Mouse (Mus musculus): Measurements from ENCODE around the gene Gm49403. TPM values are rescaled to one million over a fixed set of nuclear protein-coding genes. Genes with fewer than 3 reads are reported as not detected.
A peak's percentile ranks its signal among the peaks of the same experiment; 100 is the strongest.

Gm49403 gene
- polyA plus RNA-seq, 1 experiment from 2014 or later: not detected

GRCm38 (mm10) chr19:8920836-8921291 lies 37.1 kb downstream of the Gm49403 start:
- under 1% methylated on average over 6 of the region's 6 CpGs for WGBS
- Histone ChIP-seq H3K4me2 (ENCODE audit: low read length) (peak overlapping the region; percentile 87), H3K27ac (ENCODE audit: low read depth, low read length) (peak overlapping the region; percentile 89), H3K4me3 (ENCODE audit: low read length) (peak overlapping the region; percentile 93), H3K9me3 (ENCODE audit: control insufficient read depth, low read length) (no peaks in the 10 kb centered on the region), H3K9ac (ENCODE audit: low read depth, low read length) (peak overlapping the region; percentile 79), H3K4me1 (ENCODE audit: control insufficient read depth, insufficient read depth, low read depth, low read length) (peaks cover 9% of the 10 kb centered on the region), H3K27me3 (replicated peaks; ENCODE audit: control insufficient read depth, insufficient read depth, low read length) (no peaks in the 10 kb centered on the region), H3K36me3 (ENCODE audit: control insufficient read depth, insufficient read depth, low read length) (peaks cover 12% of the 10 kb centered on the region)
- no peak; the same call in 1 of the 2 replicates for ATAC-seq

- 81% methylated on average over 9 of the region's 9 CpGs for WGBS
- peaks cover 9% of the 10 kb centered on the region for H3K4me1 ChIP-seq (ENCODE audit: control insufficient read depth, insufficient read depth, low read depth, low read length)
- no peak for ATAC-seq
- H3K9ac ChIP-seq (ENCODE audit: low read depth, low read length): peak overlapping the region; percentile 38
- no peak overlapping the region for H3K4me3 ChIP-seq (ENCODE audit: low read length)
- H3K27me3 ChIP-seq (replicated peaks; ENCODE audit: control insufficient read depth, insufficient read depth, low read length): no peaks in the 10 kb centered on the region
- H3K9me3 ChIP-seq (ENCODE audit: control insufficient read depth, low read length): no peaks in the 10 kb centered on the region
- H3K27ac ChIP-seq (ENCODE audit: low read depth, low read length): no peak overlapping the region
- peaks cover 15% of the 10 kb centered on the region for H3K36me3 ChIP-seq (ENCODE audit: control insufficient read depth, insufficient read depth, low read length)
- H3K4me2 ChIP-seq (ENCODE audit: low read length): peak overlapping the region; percentile 87
Measured at GRCm38 (mm10) chr19:8921741-8922140, 38.0 kb downstream of the Gm49403 start.

- Histone ChIP-seq H3K9me3 (ENCODE audit: control insufficient read depth, low read length) (no peaks in the 10 kb centered on the region), H3K9ac (ENCODE audit: low read depth, low read length) (no peak overlapping the region), H3K4me1 (ENCODE audit: control insufficient read depth, insufficient read depth, low read depth, low read length) (peaks cover 9% of the 10 kb centered on the region), H3K27me3 (replicated peaks; ENCODE audit: control insufficient read depth, insufficient read depth, low read length) (0 out of 2 replicates have a peak, but pooled peaks cover 2% of the 10 kb centered on the region), H3K4me3 (ENCODE audit: low read length) (no peak overlapping the region), H3K36me3 (ENCODE audit: control insufficient read depth, insufficient read depth, low read length) (peaks cover 14% of the 10 kb centered on the region), H3K4me2 (ENCODE audit: low read length) (no peak overlapping the region), H3K27ac (ENCODE audit: low read depth, low read length) (no peak overlapping the region)
- 88% methylated on average over 2 of the region's 2 CpGs for WGBS
- ATAC-seq: no peak
Measured at GRCm38 (mm10) chr19:8926766-8927165, 43.0 kb downstream of the Gm49403 start.

- H3K27me3 ChIP-seq (replicated peaks; ENCODE audit: control insufficient read depth, insufficient read depth, low read length): 0 out of 2 replicates have a peak, but pooled peaks cover 2% of the 10 kb centered on the region
- peaks cover 14% of the 10 kb centered on the region for H3K36me3 ChIP-seq (ENCODE audit: control insufficient read depth, insufficient read depth, low read length)
- H3K9ac ChIP-seq (ENCODE audit: low read depth, low read length): no peak overlapping the region
- H3K4me3 ChIP-seq (ENCODE audit: low read length): no peak overlapping the region
- ATAC-seq: no peak
- H3K4me1 ChIP-seq (ENCODE audit: control insufficient read depth, insufficient read depth, low read depth, low read length): peaks cover 8% of the 10 kb centered on the region
- no peak overlapping the region for H3K27ac ChIP-seq (ENCODE audit: low read depth, low read length)
- WGBS: 91% methylated on average over 12 of the region's 12 CpGs
- no peaks in the 10 kb centered on the region for H3K9me3 ChIP-seq (ENCODE audit: control insufficient read depth, low read length)
- H3K4me2 ChIP-seq (ENCODE audit: low read length): no peak overlapping the region
Measured at GRCm38 (mm10) chr19:8927891-8928525, 44.3 kb downstream of the Gm49403 start.

- H3K4me3 ChIP-seq (ENCODE audit: low read length): peak overlapping the region; percentile 57
- no peak overlapping the region for H3K27ac ChIP-seq (ENCODE audit: low read depth, low read length)
- no peaks in the 10 kb centered on the region for H3K9me3 ChIP-seq (ENCODE audit: control insufficient read depth, low read length)
- H3K4me2 ChIP-seq (ENCODE audit: low read length): peak overlapping the region; percentile 72
- ATAC-seq: peak; percentile 40
- H3K36me3 ChIP-seq (ENCODE audit: control insufficient read depth, insufficient read depth, low read length): peaks cover 14% of the 10 kb centered on the region
- 16% methylated on average over 16 of the region's 16 CpGs for WGBS
- H3K27me3 ChIP-seq (replicated peaks; ENCODE audit: control insufficient read depth, insufficient read depth, low read length): 0 out of 2 replicates have a peak, but pooled peaks cover 2% of the 10 kb centered on the region
- H3K9ac ChIP-seq (ENCODE audit: low read depth, low read length): peak overlapping the region; percentile 73
- H3K4me1 ChIP-seq (ENCODE audit: control insufficient read depth, insufficient read depth, low read depth, low read length): peaks cover 8% of the 10 kb centered on the region
Measured at GRCm38 (mm10) chr19:8928689-8929223, 45.0 kb downstream of the Gm49403 start.

GRCm38 (mm10) chr19:8929224-8930088 lies 45.7 kb downstream of the Gm49403 start, which contains the start of the genes Rom1 and Eml3:
TSS of gene Rom1 (minus strand) at chr19:8929356.
TSS of gene Eml3 (plus strand) at chr19:8929552.
- ATAC-seq: peak; percentile 59
- Histone ChIP-seq H3K4me1 (ENCODE audit: control insufficient read depth, insufficient read depth, low read depth, low read length) (peaks cover 8% of the 10 kb centered on the region), H3K27me3 (replicated peaks; ENCODE audit: control insufficient read depth, insufficient read depth, low read length) (0 out of 2 replicates have a peak, but pooled peaks cover 2% of the 10 kb centered on the region), H3K9me3 (ENCODE audit: control insufficient read depth, low read length) (no peaks in the 10 kb centered on the region), H3K4me2 (ENCODE audit: low read length) (peak within 1 kb of the TSS; percentile 72), H3K36me3 (ENCODE audit: control insufficient read depth, insufficient read depth, low read length) (peaks cover 14% of the 10 kb centered on the region), H3K9ac (ENCODE audit: low read depth, low read length) (peak within 1 kb of the TSS; percentile 73), H3K27ac (ENCODE audit: low read depth, low read length) (peak within 1 kb of the TSS; percentile 55; the same call in 1 of the 2 replicates), H3K4me3 (ENCODE audit: low read length) (peak within 1 kb of the TSS; percentile 57)
- WGBS: under 1% methylated on average over 66 of the region's 74 CpGs

- no peak for ATAC-seq
- peaks cover 14% of the 10 kb centered on the region for H3K36me3 ChIP-seq (ENCODE audit: control insufficient read depth, insufficient read depth, low read length)
- peak overlapping the region; percentile 72 for H3K4me2 ChIP-seq (ENCODE audit: low read length)
- 0 out of 2 replicates have a peak, but pooled peaks cover 2% of the 10 kb centered on the region for H3K27me3 ChIP-seq (replicated peaks; ENCODE audit: control insufficient read depth, insufficient read depth, low read length)
- H3K27ac ChIP-seq (ENCODE audit: low read depth, low read length): no peak overlapping the region
- H3K9me3 ChIP-seq (ENCODE audit: control insufficient read depth, low read length): no peaks in the 10 kb centered on the region
- 17% methylated on average over 11 of the region's 11 CpGs for WGBS
- H3K4me1 ChIP-seq (ENCODE audit: control insufficient read depth, insufficient read depth, low read depth, low read length): peaks cover 8% of the 10 kb centered on the region
- peak overlapping the region; percentile 73 for H3K9ac ChIP-seq (ENCODE audit: low read depth, low read length)
- H3K4me3 ChIP-seq (ENCODE audit: low read length): peak overlapping the region; percentile 57
Measured at GRCm38 (mm10) chr19:8930117-8930516, 46.4 kb downstream of the Gm49403 start.

GRCm38 (mm10) chr19:8930771-8931170 lies 47.0 kb downstream of the Gm49403 start:
- no peak overlapping the region for H3K27ac ChIP-seq (ENCODE audit: low read depth, low read length)
- ATAC-seq: no peak
- H3K9ac ChIP-seq (ENCODE audit: low read depth, low read length): no peak overlapping the region
- H3K27me3 ChIP-seq (replicated peaks; ENCODE audit: control insufficient read depth, insufficient read depth, low read length): 0 out of 2 replicates have a peak, but pooled peaks cover 2% of the 10 kb centered on the region
- H3K36me3 ChIP-seq (ENCODE audit: control insufficient read depth, insufficient read depth, low read length): peaks cover 11% of the 10 kb centered on the region
- no peaks in the 10 kb centered on the region for H3K9me3 ChIP-seq (ENCODE audit: control insufficient read depth, low read length)
- H3K4me2 ChIP-seq (ENCODE audit: low read length): no peak overlapping the region; the same call in 1 of the 2 replicates
- no peak overlapping the region for H3K4me3 ChIP-seq (ENCODE audit: low read length)
- 82% methylated on average over 7 of the region's 7 CpGs for WGBS
- peaks cover 8% of the 10 kb centered on the region for H3K4me1 ChIP-seq (ENCODE audit: control insufficient read depth, insufficient read depth, low read depth, low read length)

Measured in hindbrain, embryonic 16.5 days (tissue).